Mouse (Mus musculus): ENCODE results near the gene Tldc1. TPM values are rescaled to one million over a fixed set of nuclear protein-coding genes. Genes with fewer than 3 reads are reported as not detected.

The Tldc1 gene
- polyA plus RNA-seq, 1 experiment: 7.4 TPM

- Histone ChIP-seq H3K36me3 (ENCODE audit: control insufficient read depth, insufficient read depth, low read length) (peaks cover 28% of the 10 kb centered on the region), H3K27ac (ENCODE audit: insufficient read depth, low read depth, low read length) (no peak overlapping the region), H3K27me3 (ENCODE audit: control insufficient read depth, insufficient read depth, low read length) (no peaks in the 10 kb centered on the region), H3K4me3 (ENCODE audit: low read depth, low read length) (no peak overlapping the region), H3K4me1 (ENCODE audit: control insufficient read depth, insufficient read depth, insufficient read length, low read length) (peaks cover 7% of the 10 kb centered on the region)
- 96% methylated on average over 6 of the region's 6 CpGs for WGBS
- TF ChIP-seq CTCF (IDR thresholded peaks at IDR 0.05; ENCODE audit: extremely low read depth, insufficient read length, insufficient replicate concordance, low read depth, low read length) (no peak), POLR2A (IDR thresholded peaks at IDR 0.05; ENCODE audit: low read depth, low read length) (no peak)
Observed at GRCm38 (mm10) chr8:119821691-119822090, 43.5 kb upstream of the Tldc1 start.

- 90% methylated on average over 8 of the region's 8 CpGs for WGBS
- peaks cover 6% of the 10 kb centered on the region for H3K4me1 ChIP-seq (ENCODE audit: control insufficient read depth, insufficient read depth, insufficient read length, low read length)
- H3K27ac ChIP-seq (ENCODE audit: insufficient read depth, low read depth, low read length): no peak overlapping the region
- H3K36me3 ChIP-seq (ENCODE audit: control insufficient read depth, insufficient read depth, low read length): peaks cover 27% of the 10 kb centered on the region
- no peak for TF ChIP-seq CTCF (IDR thresholded peaks at IDR 0.05; ENCODE audit: extremely low read depth, insufficient read length, insufficient replicate concordance, low read depth, low read length)
- no peak for TF ChIP-seq POLR2A (IDR thresholded peaks at IDR 0.05; ENCODE audit: low read depth, low read length)
- H3K27me3 ChIP-seq (ENCODE audit: control insufficient read depth, insufficient read depth, low read length): no peaks in the 10 kb centered on the region
- no peak overlapping the region for H3K4me3 ChIP-seq (ENCODE audit: low read depth, low read length)
Observed at GRCm38 (mm10) chr8:119819976-119820375, 41.8 kb upstream of the Tldc1 start.

GRCm38 (mm10) chr8:119819316-119819715 is 41.1 kb upstream of the Tldc1 start:
- peaks cover 8% of the 10 kb centered on the region; the same call in 1 of the 2 replicates for H3K4me1 ChIP-seq (ENCODE audit: control insufficient read depth, insufficient read depth, insufficient read length, low read length)
- no peak for TF ChIP-seq POLR2A (IDR thresholded peaks at IDR 0.05; ENCODE audit: low read depth, low read length)
- no peak for TF ChIP-seq CTCF (IDR thresholded peaks at IDR 0.05; ENCODE audit: extremely low read depth, insufficient read length, insufficient replicate concordance, low read depth, low read length)
- peaks cover 27% of the 10 kb centered on the region for H3K36me3 ChIP-seq (ENCODE audit: control insufficient read depth, insufficient read depth, low read length)
- 75% methylated on average over 7 of the region's 7 CpGs for WGBS
- H3K4me3 ChIP-seq (ENCODE audit: low read depth, low read length): no peak overlapping the region
- no peak overlapping the region for H3K27ac ChIP-seq (ENCODE audit: insufficient read depth, low read depth, low read length)
- H3K27me3 ChIP-seq (ENCODE audit: control insufficient read depth, insufficient read depth, low read length): no peaks in the 10 kb centered on the region

- Histone ChIP-seq H3K36me3 (ENCODE audit: control insufficient read depth, insufficient read depth, low read length) (peaks cover 24% of the 10 kb centered on the region), H3K27me3 (ENCODE audit: control insufficient read depth, insufficient read depth, low read length) (no peaks in the 10 kb centered on the region), H3K4me1 (ENCODE audit: control insufficient read depth, insufficient read depth, insufficient read length, low read length) (peaks cover 22% of the 10 kb centered on the region), H3K27ac (ENCODE audit: insufficient read depth, low read depth, low read length) (no peak overlapping the region), H3K4me3 (ENCODE audit: low read depth, low read length) (no peak overlapping the region)
- TF ChIP-seq POLR2A (IDR thresholded peaks at IDR 0.05; ENCODE audit: low read depth, low read length): no peak
- no peak for TF ChIP-seq CTCF (IDR thresholded peaks at IDR 0.05; ENCODE audit: extremely low read depth, insufficient read length, insufficient replicate concordance, low read depth, low read length)
- WGBS: 44% methylated on average over 12 of the region's 12 CpGs
Observed at GRCm38 (mm10) chr8:119817446-119817845, 39.2 kb upstream of the Tldc1 start.

- 94% methylated on average over 6 of the region's 6 CpGs for WGBS
- H3K4me1 ChIP-seq (ENCODE audit: control insufficient read depth, insufficient read depth, insufficient read length, low read length): peaks cover 35% of the 10 kb centered on the region
- TF ChIP-seq CTCF (IDR thresholded peaks at IDR 0.05; ENCODE audit: extremely low read depth, insufficient read length, insufficient replicate concordance, low read depth, low read length): no peak
- no peak for TF ChIP-seq POLR2A (IDR thresholded peaks at IDR 0.05; ENCODE audit: low read depth, low read length)
- H3K27me3 ChIP-seq (ENCODE audit: control insufficient read depth, insufficient read depth, low read length): no peaks in the 10 kb centered on the region
- H3K27ac ChIP-seq (ENCODE audit: insufficient read depth, low read depth, low read length): no peak overlapping the region
- peaks cover 18% of the 10 kb centered on the region for H3K36me3 ChIP-seq (ENCODE audit: control insufficient read depth, insufficient read depth, low read length)
- no peak overlapping the region for H3K4me3 ChIP-seq (ENCODE audit: low read depth, low read length)
Observed at GRCm38 (mm10) chr8:119816219-119816618, 38.0 kb upstream of the Tldc1 start.

- TF ChIP-seq POLR2A (IDR thresholded peaks at IDR 0.05; ENCODE audit: low read depth, low read length) (no peak), CTCF (IDR thresholded peaks at IDR 0.05; ENCODE audit: extremely low read depth, insufficient read length, insufficient replicate concordance, low read depth, low read length) (no peak)
- Histone ChIP-seq H3K36me3 (ENCODE audit: control insufficient read depth, insufficient read depth, low read length) (peaks cover 11% of the 10 kb centered on the region), H3K27me3 (ENCODE audit: control insufficient read depth, insufficient read depth, low read length) (no peaks in the 10 kb centered on the region), H3K4me3 (ENCODE audit: low read depth, low read length) (peak overlapping the region; percentile 6; the same call in 1 of the 2 replicates), H3K27ac (ENCODE audit: insufficient read depth, low read depth, low read length) (peak overlapping the region; percentile 92), H3K4me1 (ENCODE audit: control insufficient read depth, insufficient read depth, insufficient read length, low read length) (peaks cover 48% of the 10 kb centered on the region)
- 21% methylated on average over 12 of the region's 12 CpGs for WGBS
Observed at GRCm38 (mm10) chr8:119812650-119813431, 34.6 kb upstream of the Tldc1 start.

GRCm38 (mm10) chr8:119811925-119812324 is 33.7 kb upstream of the Tldc1 start:
- WGBS: 24% methylated on average over 6 of the region's 6 CpGs
- Histone ChIP-seq H3K4me1 (ENCODE audit: control insufficient read depth, insufficient read depth, insufficient read length, low read length) (peaks cover 52% of the 10 kb centered on the region), H3K4me3 (ENCODE audit: low read depth, low read length) (no peak overlapping the region), H3K27me3 (ENCODE audit: control insufficient read depth, insufficient read depth, low read length) (no peaks in the 10 kb centered on the region), H3K27ac (ENCODE audit: insufficient read depth, low read depth, low read length) (peak overlapping the region; percentile 92), H3K36me3 (ENCODE audit: control insufficient read depth, insufficient read depth, low read length) (peaks cover 11% of the 10 kb centered on the region)
- TF ChIP-seq POLR2A (IDR thresholded peaks at IDR 0.05; ENCODE audit: low read depth, low read length) (no peak), CTCF (IDR thresholded peaks at IDR 0.05; ENCODE audit: extremely low read depth, insufficient read length, insufficient replicate concordance, low read depth, low read length) (no peak)
